Mouse (Mus musculus) layer of hippocampus, adult 8-10 months (tissue): Measurements from ENCODE around the gene Anxa11. TPM values are rescaled to one million over a fixed set of nuclear protein-coding genes. Genes with fewer than 3 reads are reported as not detected.
"Not testable (repeated sequence)": the region's sequence is repeated elsewhere in the genome, so short reads cannot be mapped to it uniquely, and the experiment has no call there.

Source experiments
- DNase-seq, 2 experiments: peaks; one replicate each; pipeline ENCODE4 v3.0.0; 2022; ENCODE audit warnings: low spot score in 2 of 2
- total RNA-seq, 4 experiments: library from RNA; stranded (reverse); gene quantifications; 2 replicates each; pipeline ENCODE4 v1.2.4; 2022

Gene Anxa11
- total RNA-seq, 4 experiments from 2014 or later = 72.8 to 81.2 (median 75.5) TPM

GRCm38 (mm10) chr14:25840961-25841360 is 995 bp upstream of the Anxa11 start:
- no peak for DNase-seq

- no peak for DNase-seq
Observed at GRCm38 (mm10) chr14:25841579-25841978, 377 bp upstream of the Anxa11 start.

- no peak for DNase-seq
Observed at GRCm38 (mm10) chr14:25842688-25843003, 690 bp downstream of the Anxa11 start.

DNA sequence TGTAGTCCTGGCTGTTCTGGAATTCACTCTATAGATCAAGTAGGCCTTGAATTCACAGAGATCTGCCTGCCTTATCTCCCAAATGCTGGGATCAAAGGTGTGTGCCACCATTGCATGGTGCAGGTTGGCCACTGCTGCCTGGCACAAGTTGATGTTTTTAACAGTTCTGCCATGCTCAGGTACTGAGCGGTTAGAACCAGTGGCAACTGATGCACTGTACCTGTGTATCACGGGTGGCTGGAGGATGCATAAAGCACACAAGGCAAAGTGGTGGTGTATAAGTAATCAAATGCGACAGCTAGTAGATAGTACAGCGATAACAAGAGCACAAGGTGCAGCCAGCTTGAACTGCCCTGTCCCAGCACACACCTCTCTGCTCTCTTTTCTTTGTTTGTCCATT is 2.4 kb downstream of the Anxa11 start:
- DNase-seq = no peak

GRCm38 (mm10) chr14:25845832-25846383 is 4.0 kb downstream of the Anxa11 start:
- no peak for DNase-seq

DNA sequence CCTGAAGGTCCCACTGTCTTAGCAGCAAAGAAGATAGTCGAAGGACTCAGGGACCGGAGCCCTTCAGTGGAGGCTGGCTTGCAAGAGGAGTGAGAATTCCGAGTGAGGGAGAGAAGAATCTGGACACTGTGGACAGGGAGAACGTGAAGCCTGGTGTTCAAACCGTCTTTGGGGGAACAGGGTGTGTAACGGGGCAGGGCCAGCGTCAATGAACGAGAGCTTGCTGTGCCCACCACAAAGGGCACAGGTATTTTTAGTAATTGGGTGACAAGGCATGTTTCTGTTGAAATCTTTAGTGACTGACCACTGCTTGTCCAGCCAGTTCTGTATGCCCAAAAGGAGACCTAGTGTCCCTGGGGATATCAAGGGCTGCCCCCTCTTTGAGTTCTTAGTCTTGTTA is 4.6 kb downstream of the Anxa11 start:
- no peak for DNase-seq

- DNase-seq = no peak
Observed at GRCm38 (mm10) chr14:25847660-25848059, 5.7 kb downstream of the Anxa11 start.

DNA sequence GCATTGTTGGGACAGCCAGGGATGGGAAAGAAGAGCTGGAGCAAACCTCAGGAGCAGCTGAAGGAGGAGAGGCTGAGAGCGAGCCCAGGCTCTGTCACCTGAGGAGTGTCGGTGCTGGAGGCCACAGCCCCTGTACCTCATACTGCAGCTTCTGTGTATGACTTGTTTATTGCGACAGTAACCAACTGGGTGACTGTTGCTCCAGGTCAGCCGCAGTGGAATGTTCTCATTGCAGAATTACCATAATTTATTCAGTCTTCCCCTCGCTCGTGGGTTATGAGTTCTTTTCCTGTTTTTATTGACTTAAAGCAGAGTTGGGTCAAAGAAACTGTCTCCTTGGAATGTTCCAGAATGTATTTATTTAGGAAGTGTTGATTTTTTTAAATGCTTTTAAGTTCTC is 6.3 kb downstream of the Anxa11 start:
- DNase-seq = no peak

GRCm38 (mm10) chr14:25848708-25849107 is 6.8 kb downstream of the Anxa11 start:
- not testable (repeated sequence) for DNase-seq

DNA sequence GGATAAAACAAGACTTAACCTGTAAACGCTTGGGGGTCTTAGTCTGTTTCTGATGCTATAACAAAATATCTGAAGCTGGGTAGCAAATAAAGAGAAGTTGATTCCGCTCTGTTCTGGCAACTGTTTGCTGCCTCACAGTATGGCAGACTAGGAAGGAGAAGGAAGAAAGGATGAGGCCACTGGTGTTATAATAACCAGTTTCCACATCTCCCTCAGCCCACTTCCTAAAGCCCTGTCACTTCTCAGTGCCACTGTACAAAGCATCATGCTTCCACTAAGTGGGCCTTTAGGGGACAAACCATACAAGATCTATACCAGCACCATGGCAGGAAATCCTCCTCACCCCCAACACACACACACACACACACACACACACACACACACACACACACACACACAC is 8.5 kb downstream of the Anxa11 start:
- DNase-seq = no peak

DNA sequence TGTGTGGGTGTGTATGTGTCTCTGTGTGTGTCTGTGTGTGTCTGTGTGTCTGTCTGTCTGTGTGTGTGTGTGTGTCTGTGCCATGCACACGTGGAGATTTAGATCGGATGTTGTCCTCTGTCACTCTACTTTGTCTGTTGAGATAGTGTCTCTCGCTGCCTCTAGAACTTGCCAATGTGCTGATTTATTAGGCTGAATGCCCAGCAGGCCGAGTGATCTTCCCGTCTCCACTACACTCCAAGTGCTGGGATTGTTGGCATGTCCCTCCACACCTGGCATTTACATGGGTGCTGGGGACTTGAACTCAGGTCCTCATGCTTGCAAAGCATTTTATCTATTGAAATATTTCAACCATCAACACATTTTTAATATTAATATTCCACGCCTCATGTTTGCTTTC is 9.2 kb downstream of the Anxa11 start:
- DNase-seq = no peak

DNA sequence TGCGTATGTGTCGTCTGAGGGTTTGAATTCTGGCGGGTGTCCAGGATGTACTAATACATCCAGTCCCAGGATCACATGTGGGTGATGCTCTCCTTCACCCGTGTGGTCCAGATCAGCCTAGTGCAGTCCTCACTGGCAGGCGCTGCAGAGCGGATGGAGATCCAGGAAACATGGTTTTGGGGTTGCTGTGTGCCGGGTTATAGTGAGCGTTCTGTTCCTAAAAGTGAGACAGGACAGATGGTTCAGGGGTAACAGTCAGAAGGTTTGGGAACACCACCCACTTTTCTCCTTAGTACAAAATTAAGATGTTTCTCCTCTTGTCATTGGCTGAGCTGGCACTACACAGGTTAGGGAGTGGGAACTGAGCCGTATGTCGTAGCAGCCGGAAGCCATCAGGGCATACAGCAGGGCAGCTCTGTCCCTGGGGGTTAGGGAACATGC is 10.2 kb downstream of the Anxa11 start:
- DNase-seq = peak; percentile 55 to 59

DNA sequence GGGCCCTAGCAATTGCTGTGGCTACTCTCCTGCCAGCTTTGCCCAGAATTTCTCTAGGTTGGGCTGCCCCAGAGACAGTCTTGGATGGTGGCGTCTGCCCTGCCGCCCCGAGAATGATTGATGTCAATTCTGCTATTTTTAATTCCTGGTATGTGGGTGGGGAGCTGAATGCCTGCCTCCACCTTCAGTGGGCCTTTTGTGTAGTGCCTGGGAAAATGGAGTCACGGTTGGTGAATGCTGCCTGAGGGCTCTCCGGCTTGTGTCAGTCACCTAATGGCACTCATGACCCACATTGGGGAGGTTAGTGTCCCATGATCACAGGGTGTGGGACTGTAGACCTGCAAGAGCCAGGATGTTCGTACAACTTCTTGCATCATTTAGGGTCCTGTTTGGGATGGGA is 11.3 kb downstream of the Anxa11 start:
- no peak for DNase-seq

DNA sequence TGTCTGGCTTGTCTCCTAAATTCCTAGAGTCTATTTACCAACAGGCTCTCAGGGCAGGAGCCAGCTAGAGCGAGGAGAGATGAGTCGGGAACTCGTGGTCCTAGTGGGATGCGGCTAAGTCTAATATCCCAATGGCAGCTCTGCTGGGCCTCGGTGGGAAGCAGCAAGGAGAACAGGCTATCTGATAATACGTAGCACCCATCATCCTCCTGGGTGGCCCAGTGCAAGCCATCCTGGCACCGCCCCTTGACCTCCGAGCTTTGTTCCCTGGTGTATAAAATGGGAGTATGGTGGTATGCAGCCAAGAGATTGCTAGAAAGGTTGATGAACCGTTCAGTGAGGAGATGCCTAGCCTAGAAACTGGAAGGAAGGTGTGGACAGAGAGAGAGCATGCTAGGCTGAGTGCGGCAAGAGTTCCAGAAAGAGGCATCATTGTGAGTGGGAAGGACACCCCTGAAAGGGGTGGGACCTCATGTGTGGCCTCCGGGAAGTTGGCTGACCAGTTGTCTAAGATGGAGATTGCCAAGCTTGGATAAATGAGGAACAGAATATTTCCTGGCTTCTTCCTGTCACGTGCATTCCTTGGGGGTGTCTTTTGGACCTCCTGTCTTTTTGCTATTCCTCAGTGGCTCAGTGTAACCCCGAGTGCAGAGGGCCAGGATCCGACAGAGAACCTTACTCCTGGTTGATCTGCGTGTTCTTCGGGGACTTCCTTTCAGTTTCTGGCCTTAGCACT is 11.9 kb downstream of the Anxa11 start:
- no peak for DNase-seq

DNA sequence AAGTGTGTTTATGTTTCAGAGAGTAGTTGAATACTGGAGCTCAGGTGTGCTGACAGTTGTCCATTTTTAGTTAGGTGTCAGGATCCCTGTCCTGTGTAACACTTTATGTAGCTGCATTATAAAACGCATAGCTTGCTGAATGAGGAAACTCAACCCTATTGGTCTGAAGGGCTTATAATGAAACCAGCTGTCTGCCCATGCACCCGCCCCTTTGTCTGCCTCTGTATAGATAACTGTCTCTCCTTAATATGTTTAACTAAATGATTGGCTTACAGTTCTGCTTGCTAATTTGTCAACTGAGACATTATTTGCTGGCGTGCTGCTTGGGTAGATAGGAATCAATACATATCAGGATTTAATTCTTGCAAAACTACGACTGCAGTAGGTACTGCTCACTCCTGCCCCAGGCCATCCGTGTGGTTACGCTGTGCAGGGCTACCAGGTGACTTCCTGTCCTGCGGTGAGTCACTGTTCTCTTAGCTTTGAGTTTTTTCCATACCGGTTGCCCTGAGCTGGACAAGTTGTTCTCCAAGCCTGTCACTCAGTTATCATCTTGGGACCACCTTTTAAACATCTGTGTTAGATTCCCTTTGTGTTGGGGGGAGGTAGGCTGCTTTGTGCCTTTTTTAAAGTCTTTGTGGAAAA is 13.4 kb downstream of the Anxa11 start:
- DNase-seq = no peak

DNA sequence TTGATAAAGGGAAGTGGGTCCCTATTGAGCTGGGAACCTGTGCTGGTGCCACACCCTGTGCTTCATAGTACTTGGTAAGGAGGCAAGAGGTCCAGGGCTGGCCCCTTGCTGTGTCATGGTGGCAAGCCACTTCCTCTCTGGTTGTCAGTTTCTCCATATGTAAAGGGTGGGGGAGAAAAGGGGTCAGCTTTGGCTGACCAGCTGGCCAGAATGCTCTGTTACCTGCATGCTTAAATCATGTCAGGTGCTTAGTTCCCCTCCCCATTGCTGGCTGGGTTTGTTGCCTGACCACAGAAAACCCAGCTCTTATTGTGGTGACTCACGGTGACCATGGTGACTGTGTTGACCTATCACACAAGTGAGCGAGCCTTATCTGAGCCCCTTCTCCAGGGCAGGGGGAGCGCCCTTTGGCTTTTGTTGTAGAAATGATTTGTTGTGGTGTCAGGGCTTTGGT is 15.2 kb downstream of the Anxa11 start:
- DNase-seq = no peak

GRCm38 (mm10) chr14:25857940-25858339 is 16.0 kb downstream of the Anxa11 start:
- DNase-seq = no peak

DNA sequence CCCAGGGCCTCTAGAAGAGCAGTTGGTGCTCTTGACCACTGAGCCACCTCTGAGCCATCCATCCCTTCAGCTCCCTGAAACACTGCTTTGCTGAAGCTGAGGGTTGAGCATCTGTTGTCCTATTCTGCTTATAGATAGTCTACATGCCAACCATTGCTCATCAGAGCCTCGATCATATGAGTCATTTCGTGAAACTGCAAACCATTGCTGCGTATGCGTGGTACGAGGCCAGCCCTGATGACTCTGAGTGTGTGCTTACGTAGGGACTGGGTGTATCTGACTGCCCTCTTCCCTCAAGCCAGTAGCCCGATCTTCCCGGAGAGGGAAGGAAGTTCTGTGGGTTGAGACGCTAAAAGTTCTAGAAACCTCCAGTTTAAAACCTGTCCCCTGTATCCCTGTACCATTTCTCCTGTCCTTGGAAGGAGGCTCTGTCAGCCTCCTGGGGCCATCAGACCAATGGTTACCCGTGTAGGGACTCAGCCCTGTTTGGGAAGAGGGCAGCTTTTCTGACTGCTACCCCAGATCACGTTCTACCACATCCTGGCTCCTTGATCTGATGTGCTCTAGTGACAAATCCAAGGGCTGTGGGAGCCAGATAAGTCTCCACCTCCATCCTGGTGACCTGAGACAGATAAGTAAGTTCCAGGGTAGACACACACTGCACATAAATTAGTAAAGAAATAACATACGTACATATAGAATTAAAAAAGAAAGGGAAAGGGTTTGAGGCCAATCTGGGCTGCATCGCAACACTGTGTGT is 20.0 kb downstream of the Anxa11 start:
- DNase-seq = no peak

- DNase-seq = no peak
Observed at GRCm38 (mm10) chr14:25863721-25864120, 21.8 kb downstream of the Anxa11 start.

DNA sequence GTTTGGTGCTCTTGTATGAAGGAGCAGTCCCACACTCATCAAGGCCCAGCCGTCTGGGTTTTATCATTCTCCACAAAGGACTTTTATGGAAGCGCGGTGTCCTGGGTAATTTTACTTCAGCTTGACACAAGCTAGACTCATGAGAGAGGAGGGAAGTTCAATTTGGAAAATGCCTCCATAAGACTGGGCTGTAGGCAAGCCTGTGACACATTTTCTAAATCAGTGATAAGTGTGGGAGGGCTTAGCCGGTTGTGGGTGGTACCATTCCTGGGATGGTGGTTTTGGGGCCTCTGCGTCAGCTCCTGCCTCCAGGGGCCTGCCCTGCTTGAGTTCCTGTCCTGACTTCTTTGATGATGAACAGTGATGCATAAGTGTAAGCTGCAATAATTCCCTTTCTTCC is 23.3 kb downstream of the Anxa11 start:
- DNase-seq = no peak

- no peak for DNase-seq
Observed at GRCm38 (mm10) chr14:25866384-25866783, 24.4 kb downstream of the Anxa11 start.

GRCm38 (mm10) chr14:25866832-25867231 is 24.9 kb downstream of the Anxa11 start:
- no peak for DNase-seq
